Mouse (Mus musculus) stomach, postnatal 0 days (tissue): ENCODE measurements at regions not wholly inside any gene's neighbourhood (a gene's known extent, or its start where the extent isn't known, plus 50 kb on each side); places are given as distances from the start of the nearest gene placed in this dataset.

Source experiments
- ATAC-seq: fragments of 200-750 bp; cut with Nextera tagmentation; 2 replicates; pipeline ENCODE4 v1.8.0; 2017; ENCODE audit not compliant: low FRiP score, low TSS enrichment
- DNase-seq: peaks from one replicate; pipeline ENCODE4 v3.0.0-alpha.2; 2016; ENCODE audit warnings: low spot score
- H3K27ac ChIP-seq: fragments of 300-500 bp; sonication (generic); replicated peaks from 2 replicates; pipeline ENCODE4 v1.5.1; 2014; ENCODE audit warnings: mild to moderate bottlenecking, control low read depth
- H3K27me3 ChIP-seq: fragments of 300-500 bp; sonication (generic); 2 replicates; pipeline ENCODE4 v1.6.1; 2014; ENCODE audit warnings: low read length; ENCODE audit not compliant: control insufficient read depth, insufficient read depth
- H3K36me3 ChIP-seq: fragments of 300-500 bp; sonication (generic); 2 replicates; pipeline ENCODE4 v1.6.1; 2014; ENCODE audit warnings: low read length, mixed read lengths; ENCODE audit not compliant: control insufficient read depth, insufficient read depth
- H3K4me1 ChIP-seq: fragments of 300-500 bp; sonication (generic); replicated peaks from 2 replicates; pipeline ENCODE4 v1.6.1; 2014; ENCODE audit warnings: antibody characterized with exemption; ENCODE audit not compliant: control insufficient read depth, insufficient read depth
- H3K4me2 ChIP-seq: fragments of 300-500 bp; sonication (generic); replicated peaks from 2 replicates; pipeline ENCODE4 v1.6.1; 2014; ENCODE audit warnings: low read depth, mild to moderate bottlenecking, control low read depth, moderate library complexity
- H3K4me3 ChIP-seq: fragments of 300-500 bp; sonication (generic); 2 replicates; pipeline ENCODE4 v1.5.1; 2014; ENCODE audit warnings: low read depth, low read length, control low read depth
- H3K9ac ChIP-seq: fragments of 300-500 bp; sonication (generic); 2 replicates; pipeline ENCODE4 v1.6.1; 2014; ENCODE audit warnings: mild to moderate bottlenecking, low read length, control low read depth, mixed read lengths
- H3K9me3 ChIP-seq: fragments of 300-500 bp; sonication (generic); 2 replicates; pipeline ENCODE4 v1.6.1; 2016; ENCODE audit warnings: low read length; ENCODE audit not compliant: control insufficient read depth
- CTCF ChIP-seq: IDR thresholded peaks from 2 replicates; pipeline ENCODE4 v1.5.1; 2016; ENCODE audit warnings: antibody characterized with exemption, low read depth, mild to moderate bottlenecking, moderate library complexity
- EP300 ChIP-seq: optimal IDR thresholded peaks from 2 replicates; pipeline ENCODE3; 2016; ENCODE audit warnings: antibody characterized with exemption
- WGBS: fragments of 180-500 bp; shearing (Covaris S2); extraction: QIAGEN DNeasy Blood & Tissue Kit; methylation state at CpG from one replicate; pipeline ENCODE4 v1.1.7; 2014; 5-methylcytosine and 5-hydroxymethylcytosine counted together

- Histone ChIP-seq H3K36me3 (no peaks in the 10 kb centered on the region), H3K9me3 (no peaks in the 10 kb centered on the region), H3K4me1 (no peaks in the 10 kb centered on the region), H3K27ac (no peak overlapping the region), H3K9ac (no peak overlapping the region), H3K4me2 (no peak overlapping the region), H3K4me3 (no peak overlapping the region), H3K27me3 (no peaks in the 10 kb centered on the region)
- no peak for ATAC-seq
- TF ChIP-seq CTCF = no peak
- no peak for TF ChIP-seq EP300
- WGBS = 50% methylated on average over 11 of the region's 11 CpGs
- no peak for DNase-seq
These were observed 634.7 kb upstream of the 3110018I06Rik start for GRCm38 (mm10) chr12:106853711-106854240.

GRCm38 (mm10) chr12:106855520-106855919, 632.9 kb upstream of the 3110018I06Rik start:
- no peak for TF ChIP-seq CTCF
- TF ChIP-seq EP300 = no peak
- no peak for DNase-seq
- ATAC-seq = no peak
- H3K4me3 ChIP-seq = no peak overlapping the region
- no peaks in the 10 kb centered on the region for H3K36me3 ChIP-seq
- no peaks in the 10 kb centered on the region for H3K9me3 ChIP-seq
- H3K4me1 ChIP-seq = no peaks in the 10 kb centered on the region
- H3K9ac ChIP-seq = no peak overlapping the region
- H3K27ac ChIP-seq = no peak overlapping the region
- no peak overlapping the region for H3K4me2 ChIP-seq
- WGBS = 69% methylated on average over 2 of the region's 2 CpGs
- H3K27me3 ChIP-seq = no peaks in the 10 kb centered on the region

DNA sequence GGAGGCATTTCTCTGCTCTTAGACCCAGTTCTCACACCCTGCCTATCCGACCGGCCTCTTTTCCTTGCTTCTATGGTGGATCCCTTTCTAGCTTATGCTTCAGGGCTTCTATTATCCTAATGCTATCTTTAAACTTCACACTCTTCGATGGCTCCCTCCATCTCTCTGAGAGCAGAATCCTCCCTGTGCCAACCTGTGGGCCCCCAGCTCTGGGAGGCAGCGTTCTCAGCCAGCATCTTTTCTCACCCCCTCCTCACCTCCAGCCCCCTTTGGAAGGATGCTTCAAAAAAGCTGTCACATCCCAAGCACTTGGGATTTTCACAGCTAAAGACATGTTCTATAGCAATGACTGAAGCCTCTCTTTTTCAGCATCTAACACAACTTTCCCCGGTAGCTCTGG, 626.8 kb upstream of the 3110018I06Rik start:
- 81% methylated on average over 5 of the region's 5 CpGs for WGBS
- Histone ChIP-seq H3K27ac (no peak overlapping the region), H3K9ac (no peak overlapping the region), H3K4me3 (no peak overlapping the region), H3K4me1 (no peaks in the 10 kb centered on the region), H3K4me2 (no peak overlapping the region), H3K36me3 (no peaks in the 10 kb centered on the region), H3K9me3 (no peaks in the 10 kb centered on the region), H3K27me3 (no peaks in the 10 kb centered on the region)
- DNase-seq (no peak), ATAC-seq (no peak)
- no peak for TF ChIP-seq CTCF
- TF ChIP-seq EP300 = no peak

DNA sequence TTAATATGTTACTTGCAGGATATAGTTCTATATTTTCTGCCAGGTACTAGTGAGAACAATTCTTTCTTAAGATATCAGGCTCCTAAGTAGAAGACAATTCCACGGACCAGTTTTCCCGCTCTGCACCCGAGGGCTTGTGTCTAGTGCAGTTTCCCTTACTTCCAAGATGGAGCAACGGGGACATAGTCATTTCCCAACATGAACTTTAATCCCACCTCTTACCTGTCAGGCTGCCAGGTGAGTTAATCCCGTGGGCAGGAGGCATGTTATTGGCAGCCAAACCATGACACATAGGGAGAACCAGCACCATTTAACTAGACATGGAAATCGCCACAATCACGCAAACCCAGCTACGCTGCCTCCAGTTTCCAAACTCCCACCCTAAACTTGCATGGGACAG, 624.4 kb upstream of the 3110018I06Rik start:
- ATAC-seq = no peak
- no peaks in the 10 kb centered on the region for H3K9me3 ChIP-seq
- H3K4me1 ChIP-seq = no peaks in the 10 kb centered on the region
- no peak overlapping the region for H3K4me3 ChIP-seq
- no peak overlapping the region for H3K4me2 ChIP-seq
- no peaks in the 10 kb centered on the region for H3K36me3 ChIP-seq
- 88% methylated on average over 8 of the region's 8 CpGs for WGBS
- no peak overlapping the region for H3K27ac ChIP-seq
- no peak overlapping the region for H3K9ac ChIP-seq
- DNase-seq = no peak
- no peak for TF ChIP-seq EP300
- no peak for TF ChIP-seq CTCF
- no peaks in the 10 kb centered on the region for H3K27me3 ChIP-seq

DNA sequence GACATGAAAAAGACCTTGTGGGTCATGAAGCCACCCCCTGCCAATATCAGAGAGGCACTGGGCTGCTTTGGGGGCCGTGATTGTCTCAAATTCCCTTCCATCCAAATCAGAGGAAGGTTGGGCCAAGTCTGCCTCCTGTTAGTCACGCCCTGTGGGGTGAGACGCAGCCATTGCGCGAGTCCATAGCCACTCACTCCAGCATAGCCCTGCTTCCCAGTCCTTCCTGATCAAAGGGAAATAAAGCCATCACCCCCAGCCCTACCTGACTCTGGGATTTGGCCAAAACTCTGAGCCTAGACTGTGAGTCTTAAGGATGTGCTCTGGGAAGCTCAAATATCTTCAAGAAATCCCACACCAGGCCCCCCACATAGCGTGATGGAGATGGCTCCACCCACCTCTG, 620.4 kb upstream of the 3110018I06Rik start:
- DNase-seq = no peak
- H3K9me3 ChIP-seq = no peaks in the 10 kb centered on the region
- H3K4me1 ChIP-seq = no peaks in the 10 kb centered on the region
- H3K4me3 ChIP-seq = no peak overlapping the region
- no peak for ATAC-seq
- no peak overlapping the region for H3K4me2 ChIP-seq
- no peak overlapping the region for H3K27ac ChIP-seq
- no peak overlapping the region for H3K9ac ChIP-seq
- H3K27me3 ChIP-seq = no peaks in the 10 kb centered on the region
- no peaks in the 10 kb centered on the region for H3K36me3 ChIP-seq
- TF ChIP-seq EP300 (no peak), CTCF (no peak)
- 75% methylated on average over 6 of the region's 6 CpGs for WGBS

- Histone ChIP-seq H3K36me3 (no peaks in the 10 kb centered on the region), H3K4me3 (no peak overlapping the region), H3K27me3 (no peaks in the 10 kb centered on the region), H3K4me1 (no peaks in the 10 kb centered on the region), H3K27ac (no peak overlapping the region), H3K4me2 (no peak overlapping the region), H3K9me3 (no peaks in the 10 kb centered on the region), H3K9ac (no peak overlapping the region)
- no peak for DNase-seq
- TF ChIP-seq CTCF (no peak), EP300 (no peak)
- no peak for ATAC-seq
- 41% methylated on average over 11 of the region's 11 CpGs for WGBS
These were observed 617.0 kb upstream of the 3110018I06Rik start for GRCm38 (mm10) chr12:106871481-106871880.
